Mouse (Mus musculus) neural tube, embryonic 14.5 days (tissue): ENCODE results near the gene Myh4. TPM values are rescaled to one million over a fixed set of nuclear protein-coding genes. Genes with fewer than 3 reads are reported as not detected.

Source experiments
- ATAC-seq: fragments of 200-750 bp; cut with Nextera tagmentation; 2 replicates; pipeline ENCODE4 v1.8.0; 2017; ENCODE audit warnings: low read depth, mild to moderate bottlenecking, moderate TSS enrichment, moderate library complexity
- H3K27ac ChIP-seq: fragments of 300-500 bp; sonication (generic); 2 replicates; pipeline ENCODE4 v1.5.1; 2014; ENCODE audit warnings: low read depth, mild to moderate bottlenecking, control low read depth, low read length, moderate library complexity, mixed read lengths
- H3K27me3 ChIP-seq: fragments of 300-500 bp; sonication (generic); 2 replicates; pipeline ENCODE4 v1.6.1; 2014; ENCODE audit warnings: low read length; ENCODE audit not compliant: control insufficient read depth, insufficient read depth
- H3K36me3 ChIP-seq: fragments of 300-500 bp; sonication (generic); 2 replicates; pipeline ENCODE4 v1.6.1; 2014; ENCODE audit warnings: low read length, mixed read lengths; ENCODE audit not compliant: control insufficient read depth, insufficient read depth
- H3K4me1 ChIP-seq: fragments of 300-500 bp; sonication (generic); 2 replicates; pipeline ENCODE4 v1.6.1; 2014; ENCODE audit warnings: low read length; ENCODE audit not compliant: control insufficient read depth, insufficient read depth
- H3K4me2 ChIP-seq: fragments of 300-500 bp; sonication (generic); 2 replicates; pipeline ENCODE4 v1.6.1; 2014; ENCODE audit warnings: mild to moderate bottlenecking, low read depth, low read length, control low read depth
- H3K4me3 ChIP-seq: fragments of 300-500 bp; sonication (generic); 2 replicates; pipeline ENCODE4 v1.5.1; 2014; ENCODE audit warnings: low read depth, low read length, control low read depth, mixed read lengths
- H3K9ac ChIP-seq: fragments of 300-500 bp; sonication (generic); replicated peaks from 2 replicates; pipeline ENCODE4 v1.6.1; 2014; ENCODE audit warnings: low read depth, mild to moderate bottlenecking, control low read depth, low read length, mixed read lengths
- H3K9me3 ChIP-seq: fragments of 300-500 bp; sonication (generic); 2 replicates; pipeline ENCODE4 v1.6.1; 2016; ENCODE audit warnings: low read length; ENCODE audit not compliant: control insufficient read depth
- WGBS: fragments of 180-500 bp; shearing (Covaris S2); extraction: QIAGEN DNeasy Blood & Tissue Kit; methylation state at CpG from one replicate; pipeline ENCODE4 v1.1.7; 2014; 5-methylcytosine and 5-hydroxymethylcytosine counted together
- polyA plus RNA-seq: library from polyadenylated mRNA; unstranded; fragments of >200 nt; fragmentation: Nextera tagmentation; extraction: Ambion mirVana; gene quantifications from 2 replicates; pipeline ENCODE4 v1.2.1, GENCODE M21; 2014

Gene Myh4
- polyA plus RNA-seq, result 0.03 TPM in 1 of 2 replicates, not detected in the other

DNA sequence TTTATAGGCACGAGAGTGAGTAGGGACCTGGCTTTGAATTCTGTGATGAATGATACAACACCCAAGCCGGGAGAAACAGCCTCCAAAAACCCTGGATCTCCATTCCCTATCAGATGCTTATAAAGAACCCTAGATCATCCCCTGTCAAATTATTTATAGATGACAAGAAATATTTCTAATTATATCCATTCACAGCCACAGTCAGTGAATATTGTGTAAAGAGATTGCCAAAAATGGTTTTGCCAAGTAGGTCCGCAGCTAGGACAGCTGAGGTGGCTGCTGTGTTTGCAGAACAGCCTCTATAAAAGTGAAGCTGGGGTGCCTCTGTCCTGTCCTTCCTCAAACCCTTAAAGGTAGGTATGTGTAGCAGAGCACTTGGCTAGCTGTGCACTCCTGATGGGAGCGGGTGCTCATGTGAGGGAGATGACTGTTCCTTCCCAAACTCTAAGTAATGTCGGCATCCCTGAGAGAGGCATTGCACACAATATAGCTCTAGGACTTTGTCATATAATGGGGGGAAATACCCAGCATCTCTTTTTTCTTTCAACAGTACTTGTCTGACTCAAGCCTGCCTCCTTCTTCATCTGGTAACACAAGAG, at the start of gene Myh4:
Myh4 (plus strand) TSS at position 549 of the 599 bp plus-strand sequence.
- WGBS, result 73% methylated on average over 5 of the region's 5 CpGs
- H3K4me3 ChIP-seq, result no peak within 1 kb of the TSS
- H3K36me3 ChIP-seq, result no peaks in the 10 kb centered on the region
- no peaks in the 10 kb centered on the region for H3K9me3 ChIP-seq
- H3K27me3 ChIP-seq, result no peaks in the 10 kb centered on the region
- no peak within 1 kb of the TSS for H3K27ac ChIP-seq
- H3K4me1 ChIP-seq, result no peaks in the 10 kb centered on the region
- no peak for ATAC-seq
- no peak within 1 kb of the TSS for H3K9ac ChIP-seq
- H3K4me2 ChIP-seq, result no peak within 1 kb of the TSS

DNA sequence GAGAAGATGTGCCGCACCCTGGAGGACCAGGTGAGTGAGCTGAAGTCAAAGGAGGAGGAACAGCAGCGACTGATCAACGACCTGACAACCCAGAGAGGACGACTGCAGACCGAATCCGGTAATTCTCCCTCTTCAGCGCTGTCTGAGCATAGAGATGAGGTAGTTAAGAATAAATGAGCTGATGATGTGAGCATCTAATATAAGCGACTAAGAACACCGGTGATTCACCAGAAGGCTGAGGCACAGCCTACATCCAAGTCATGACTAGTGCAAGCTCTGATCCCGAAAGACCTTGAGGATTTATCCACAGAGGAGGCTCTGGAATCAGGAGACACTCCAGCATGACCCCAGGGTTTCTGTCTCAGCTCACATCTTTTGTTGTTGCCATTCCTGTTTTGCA, 47.5 kb upstream of the Myh4 start:
- Histone ChIP-seq H3K4me1 (no peaks in the 10 kb centered on the region), H3K27ac (no peak overlapping the region), H3K9ac (no peak overlapping the region), H3K4me3 (no peak overlapping the region), H3K4me2 (no peak overlapping the region), H3K27me3 (no peaks in the 10 kb centered on the region), H3K9me3 (no peaks in the 10 kb centered on the region), H3K36me3 (no peaks in the 10 kb centered on the region)
- 82% methylated on average over 10 of the region's 10 CpGs for WGBS
- no peak for ATAC-seq

DNA sequence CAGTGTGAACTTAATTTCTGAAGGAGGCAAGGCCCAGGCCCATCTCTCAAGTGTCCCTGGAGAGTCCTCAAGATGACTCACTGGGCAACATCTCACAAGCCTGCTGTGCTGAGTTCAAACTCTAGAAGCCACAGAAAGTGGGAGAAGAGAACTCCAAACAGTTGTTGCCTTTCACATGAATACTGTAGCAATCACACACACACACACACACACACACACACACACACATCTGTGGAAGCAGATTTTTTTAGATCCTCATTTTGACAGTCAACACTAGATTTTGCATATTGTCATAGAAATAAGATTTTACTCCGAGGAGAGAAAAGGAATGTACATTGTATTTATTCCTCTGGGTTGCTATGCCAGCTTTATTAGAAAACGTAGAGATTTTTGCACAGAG, 47.0 kb upstream of the Myh4 start:
- 92% methylated on average over 2 of the region's 2 CpGs for WGBS
- Histone ChIP-seq H3K4me3 (no peak overlapping the region), H3K27me3 (no peaks in the 10 kb centered on the region), H3K4me2 (no peak overlapping the region), H3K9me3 (no peaks in the 10 kb centered on the region), H3K9ac (no peak overlapping the region), H3K27ac (no peak overlapping the region), H3K36me3 (no peaks in the 10 kb centered on the region), H3K4me1 (no peaks in the 10 kb centered on the region)
- ATAC-seq, result no peak

DNA sequence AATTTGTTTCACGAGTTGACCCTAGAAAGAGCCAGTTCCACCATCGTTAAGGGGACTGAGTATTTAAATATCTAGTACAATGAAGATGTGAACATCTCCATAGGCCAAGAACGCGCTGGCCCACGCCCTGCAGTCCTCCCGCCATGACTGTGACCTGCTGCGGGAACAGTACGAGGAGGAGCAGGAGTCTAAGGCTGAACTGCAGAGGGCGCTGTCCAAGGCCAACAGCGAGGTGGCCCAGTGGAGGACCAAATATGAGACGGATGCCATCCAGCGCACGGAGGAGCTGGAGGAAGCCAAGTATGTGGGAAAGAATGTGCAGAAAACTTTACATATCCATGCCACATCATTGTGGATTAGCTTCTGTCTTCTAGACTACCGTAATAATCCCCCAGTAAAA, 46.3 kb upstream of the Myh4 start:
- Histone ChIP-seq H3K4me1 (no peaks in the 10 kb centered on the region), H3K4me3 (no peak overlapping the region), H3K36me3 (no peaks in the 10 kb centered on the region), H3K27ac (no peak overlapping the region), H3K9me3 (no peaks in the 10 kb centered on the region), H3K4me2 (no peak overlapping the region), H3K27me3 (no peaks in the 10 kb centered on the region), H3K9ac (no peak overlapping the region)
- WGBS, result 92% methylated on average over 14 of the region's 14 CpGs
- no peak for ATAC-seq

DNA sequence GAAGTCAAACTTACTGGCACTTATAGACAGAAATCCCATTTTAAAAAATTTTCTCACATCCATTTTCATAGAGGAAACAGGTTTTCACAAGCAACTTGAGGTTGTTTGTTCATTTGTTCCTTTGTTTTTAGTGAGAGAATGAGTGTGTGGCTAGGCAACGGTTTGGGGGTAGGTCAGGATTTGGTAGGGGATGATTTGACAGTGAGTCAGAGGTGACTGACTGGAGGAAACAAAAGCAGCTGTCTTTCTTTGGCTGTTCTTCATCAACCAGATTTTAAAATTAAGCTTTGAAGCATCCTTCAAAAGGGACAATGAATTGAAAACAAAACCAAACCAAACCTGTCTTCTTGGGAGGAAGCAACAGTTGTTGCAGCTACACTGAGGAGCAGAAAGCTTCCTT, 38.5 kb upstream of the Myh4 start:
- Histone ChIP-seq H3K9me3 (no peaks in the 10 kb centered on the region), H3K4me2 (no peak overlapping the region), H3K9ac (no peak overlapping the region), H3K4me3 (no peak overlapping the region), H3K36me3 (no peaks in the 10 kb centered on the region), H3K27me3 (no peaks in the 10 kb centered on the region), H3K27ac (no peak overlapping the region), H3K4me1 (no peaks in the 10 kb centered on the region)
- no peak for ATAC-seq
- 68% methylated on average over 1 of the region's 1 CpGs for WGBS

DNA sequence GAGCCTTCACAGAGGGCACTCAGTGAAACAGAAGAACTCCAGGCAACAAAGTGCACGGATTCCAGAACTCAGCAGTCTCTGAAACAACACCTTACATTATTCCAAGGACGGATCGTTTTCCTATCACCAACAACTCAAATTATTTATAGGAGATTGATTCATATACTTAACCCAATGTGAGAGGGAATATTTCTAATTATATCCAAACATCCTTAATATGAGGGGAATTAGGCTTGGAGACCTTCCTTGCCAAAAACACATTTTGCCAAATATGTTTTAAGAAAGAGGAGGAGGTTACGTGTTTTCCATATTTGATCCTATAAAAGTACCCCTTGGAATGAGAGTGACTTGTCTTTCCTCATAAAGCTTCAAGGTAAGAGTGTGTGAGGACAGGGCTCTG, 38.1 kb upstream of the Myh4 start, which contains the start of gene Myh1:
Myh1 (plus strand) TSS at position 301 of the 400 bp plus-strand sequence.
- H3K36me3 ChIP-seq, result no peaks in the 10 kb centered on the region
- no peak within 1 kb of the TSS for H3K27ac ChIP-seq
- H3K4me2 ChIP-seq, result no peak within 1 kb of the TSS
- H3K4me1 ChIP-seq, result no peaks in the 10 kb centered on the region
- no peak for ATAC-seq
- no peak within 1 kb of the TSS for H3K4me3 ChIP-seq
- WGBS, result 87% methylated on average over 4 of the region's 4 CpGs
- no peaks in the 10 kb centered on the region for H3K9me3 ChIP-seq
- H3K9ac ChIP-seq, result no peak within 1 kb of the TSS
- no peaks in the 10 kb centered on the region for H3K27me3 ChIP-seq

DNA sequence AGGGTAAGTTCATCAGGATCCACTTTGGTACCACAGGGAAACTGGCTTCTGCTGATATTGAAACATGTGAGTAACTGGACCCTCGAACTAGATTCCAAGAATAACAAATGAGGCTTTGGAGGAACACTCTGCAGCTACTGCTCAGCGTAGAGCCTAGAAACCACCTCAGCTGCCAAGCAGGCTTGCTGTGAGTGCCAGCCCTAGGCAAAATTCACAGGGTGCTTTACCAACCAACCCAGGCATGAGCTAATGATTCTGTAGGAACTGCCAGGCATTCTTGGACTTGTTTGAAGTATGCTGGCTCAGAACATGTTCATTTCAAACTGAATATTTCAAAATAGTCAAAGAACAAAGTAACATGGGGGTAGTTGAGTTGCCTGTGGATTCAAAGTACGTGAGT, 33.1 kb upstream of the Myh4 start:
- Histone ChIP-seq H3K27me3 (no peaks in the 10 kb centered on the region), H3K4me2 (no peak overlapping the region), H3K4me1 (no peaks in the 10 kb centered on the region), H3K27ac (no peak overlapping the region), H3K9me3 (no peaks in the 10 kb centered on the region), H3K9ac (no peak overlapping the region), H3K4me3 (no peak overlapping the region), H3K36me3 (no peaks in the 10 kb centered on the region)
- 82% methylated on average over 3 of the region's 3 CpGs for WGBS
- ATAC-seq, result no peak

DNA sequence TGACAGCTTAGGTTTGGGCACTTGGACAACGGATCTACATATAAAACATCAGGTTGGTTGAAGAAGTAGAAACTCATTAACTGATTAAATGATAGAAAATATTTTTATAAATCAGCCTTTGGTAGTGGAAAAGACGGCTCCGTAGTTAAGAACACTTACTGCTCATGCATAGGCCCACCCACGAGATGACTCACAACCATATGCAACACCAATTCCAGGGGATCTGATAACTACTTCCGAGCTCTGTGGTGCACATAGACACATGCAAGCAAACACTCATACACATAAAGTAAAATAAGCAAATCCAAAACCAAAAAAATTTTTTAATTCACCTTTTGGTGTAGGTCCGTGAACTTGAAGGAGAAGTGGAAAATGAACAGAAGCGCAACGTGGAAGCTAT, 16.0 kb upstream of the Myh4 start:
- Histone ChIP-seq H3K4me2 (no peak overlapping the region), H3K9ac (no peak overlapping the region), H3K27me3 (no peaks in the 10 kb centered on the region), H3K27ac (no peak overlapping the region), H3K36me3 (no peaks in the 10 kb centered on the region), H3K4me1 (no peaks in the 10 kb centered on the region), H3K4me3 (no peak overlapping the region), H3K9me3 (no peaks in the 10 kb centered on the region)
- 95% methylated on average over 8 of the region's 8 CpGs for WGBS
- no peak for ATAC-seq

DNA sequence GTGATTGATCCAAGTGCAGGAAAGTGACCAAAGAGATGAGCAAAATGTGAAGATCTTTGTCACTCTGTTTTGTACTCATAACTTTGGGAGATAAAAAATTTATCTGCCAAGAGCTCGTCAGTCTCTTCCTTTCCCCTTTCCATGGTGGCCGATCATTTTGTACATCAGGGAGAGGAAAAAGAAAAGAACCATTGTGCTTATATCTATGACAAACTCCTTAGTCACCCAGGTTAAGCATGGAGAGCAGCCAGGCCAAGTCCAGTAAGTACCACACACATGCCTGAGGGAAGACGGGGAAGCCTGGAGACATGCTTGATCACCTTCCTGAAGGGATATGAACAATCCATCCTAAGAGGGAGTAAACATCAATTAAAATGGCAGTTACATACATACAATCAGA, 13.4 kb upstream of the Myh4 start:
- no peak overlapping the region for H3K27ac ChIP-seq

More for the DNA sequence above, 13.4 kb upstream of the Myh4 start:
- Histone ChIP-seq H3K4me2 (no peak overlapping the region), H3K9me3 (no peaks in the 10 kb centered on the region), H3K36me3 (no peaks in the 10 kb centered on the region), H3K27me3 (no peaks in the 10 kb centered on the region), H3K4me1 (no peaks in the 10 kb centered on the region), H3K4me3 (no peak overlapping the region), H3K9ac (no peak overlapping the region)
- no peak for ATAC-seq
- 86% methylated on average over 3 of the region's 3 CpGs for WGBS
